Mouse (Mus musculus): ENCODE results near the gene Hpca.

The Hpca gene

GRCm38 (mm10) chr4:129121569-129122086 lies at the start of gene Hpca:
Gene Hpca (minus strand): TSS chr4:129122036.
- DNase-seq (ENCODE audit: low read depth, low spot score), result no peak

DNA sequence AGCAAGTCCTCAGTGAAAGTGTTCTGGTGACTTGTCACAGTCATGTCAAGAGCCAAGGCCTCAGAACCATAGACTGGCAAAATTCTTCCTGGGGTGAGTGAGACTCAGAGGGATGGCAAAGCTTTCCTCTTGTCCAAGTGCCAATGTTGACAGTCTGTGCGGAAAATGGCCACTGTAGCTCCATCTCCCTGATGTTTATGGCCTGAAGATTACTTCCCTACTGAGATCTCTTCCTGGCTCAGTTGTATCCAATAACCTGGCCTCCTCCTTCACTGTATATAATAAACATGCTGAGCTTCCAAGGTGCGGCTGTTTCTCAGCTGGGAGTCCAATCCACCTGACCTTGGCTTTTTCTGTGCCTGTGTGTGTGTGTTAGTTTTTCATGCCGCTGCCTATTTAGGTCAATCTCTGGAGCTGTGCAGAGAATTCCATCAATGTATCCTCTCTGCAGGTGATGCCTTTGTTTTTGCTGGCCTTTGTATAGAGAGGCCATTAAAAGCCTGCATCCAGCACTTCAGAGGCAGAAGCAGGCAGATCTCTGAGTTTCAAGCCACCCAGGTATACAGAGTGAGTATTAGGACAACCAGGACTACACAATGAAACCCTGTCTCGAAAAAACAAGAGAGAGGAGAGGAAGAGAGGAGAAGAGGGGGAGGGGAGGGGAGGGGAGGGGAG lies 39.9 kb upstream of the Hpca start:
- DNase-seq (ENCODE audit: low read depth, low spot score), result no peak

DNA sequence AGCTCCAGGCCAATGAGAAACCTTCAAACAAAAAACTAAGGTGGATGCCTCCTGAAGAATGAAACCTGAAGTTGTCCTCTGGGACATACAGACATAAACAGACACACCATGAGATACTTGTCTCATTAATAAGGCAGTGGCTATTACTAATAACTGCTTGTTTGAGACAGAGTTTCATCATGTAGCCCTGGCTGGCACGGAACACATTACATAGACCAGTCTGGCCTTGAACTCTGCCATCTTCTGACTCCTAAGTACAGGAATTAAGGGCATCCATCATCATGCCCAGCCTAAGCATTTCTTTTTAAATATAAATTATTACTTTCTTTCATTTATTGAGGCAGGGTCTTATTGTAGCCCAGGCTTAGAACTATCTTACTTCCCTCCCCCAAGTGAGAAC lies 39.2 kb upstream of the Hpca start:
- DNase-seq (ENCODE audit: low read depth, low spot score), result no peak

DNA sequence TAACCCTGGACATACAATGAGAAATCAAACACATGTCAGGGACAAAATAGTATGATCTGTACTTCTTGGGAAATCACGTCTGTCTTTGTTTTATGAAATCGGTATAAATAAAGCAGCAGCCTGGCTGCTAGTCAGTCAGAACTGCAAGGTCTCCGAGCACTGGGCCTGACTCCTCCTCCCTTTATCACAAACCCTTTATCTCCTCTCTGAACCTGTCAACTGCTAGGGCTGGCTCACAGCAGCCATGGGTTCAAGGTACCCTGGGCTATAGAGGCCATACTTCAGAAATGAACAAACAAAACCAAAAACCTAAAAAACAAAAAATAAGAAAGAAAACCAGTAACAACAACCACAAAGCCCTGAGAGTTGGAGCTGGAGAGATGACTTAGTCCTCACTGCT lies 36.7 kb upstream of the Hpca start:
- no peak for DNase-seq (ENCODE audit: low read depth, low spot score)

GRCm38 (mm10) chr4:129157541-129157940 lies 35.7 kb upstream of the Hpca start:
- DNase-seq (ENCODE audit: low read depth, low spot score), result no peak

GRCm38 (mm10) chr4:129151276-129151811 lies 29.5 kb upstream of the Hpca start:
- no peak for DNase-seq (ENCODE audit: low read depth, low spot score)

GRCm38 (mm10) chr4:129149321-129149720 lies 27.5 kb upstream of the Hpca start:
- DNase-seq (ENCODE audit: low read depth, low spot score), result no peak

DNA sequence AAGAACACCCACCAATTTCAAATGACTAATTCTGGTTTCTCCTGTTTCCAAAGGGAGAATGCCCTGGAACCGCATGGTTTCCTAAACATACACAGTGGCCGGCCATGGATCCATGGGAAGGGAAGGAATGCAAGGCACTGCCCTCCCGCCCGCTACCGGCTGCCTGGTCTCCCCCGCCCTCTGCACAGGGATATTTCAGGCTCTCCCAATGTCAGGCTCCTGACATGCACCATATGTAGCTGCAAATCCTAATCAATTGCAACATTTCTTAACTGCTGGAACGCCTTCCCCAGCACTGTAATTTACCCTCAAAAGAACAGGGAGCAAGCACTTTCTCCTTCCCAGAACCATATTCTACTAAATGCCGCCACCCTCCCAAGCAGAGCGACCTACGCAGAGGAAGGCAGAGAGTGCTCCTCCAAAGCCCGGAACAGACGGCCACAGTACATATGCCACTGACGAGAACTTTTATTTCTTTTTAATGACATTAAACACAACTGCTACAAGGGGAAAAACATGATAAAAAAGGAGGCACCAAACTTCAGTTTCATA lies 25.8 kb upstream of the Hpca start:
- DNase-seq (ENCODE audit: low read depth, low spot score), result no peak

GRCm38 (mm10) chr4:129146392-129146791 lies 24.6 kb upstream of the Hpca start:
- DNase-seq (ENCODE audit: low read depth, low spot score), result no peak

DNA sequence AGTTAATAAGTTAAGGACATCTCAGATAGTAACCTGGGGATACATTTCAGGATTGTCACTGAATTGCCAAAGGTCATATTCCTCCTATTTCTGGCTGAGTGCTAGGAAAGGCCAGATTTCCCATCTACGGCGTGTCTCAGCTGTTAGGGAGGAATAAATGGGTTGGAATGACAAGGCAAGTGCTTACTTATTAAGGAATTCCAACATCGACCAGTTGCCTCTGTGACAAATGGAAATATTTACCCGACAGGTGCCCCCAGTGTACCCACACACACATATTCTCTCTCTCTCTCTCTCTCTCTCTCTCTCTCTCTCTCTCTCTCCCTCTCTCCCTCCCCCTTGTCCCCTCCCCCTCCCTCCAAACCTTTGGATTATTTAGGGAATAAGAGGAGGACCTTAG lies 24.1 kb upstream of the Hpca start:
- no peak for DNase-seq (ENCODE audit: low read depth, low spot score)

- DNase-seq (ENCODE audit: low read depth, low spot score), result no peak
Observed at GRCm38 (mm10) chr4:129145411-129145810, 23.6 kb upstream of the Hpca start.

GRCm38 (mm10) chr4:129144401-129145367 lies 22.8 kb upstream of the Hpca start:
- peak; percentile 95 for DNase-seq (ENCODE audit: low read depth, low spot score)

DNA sequence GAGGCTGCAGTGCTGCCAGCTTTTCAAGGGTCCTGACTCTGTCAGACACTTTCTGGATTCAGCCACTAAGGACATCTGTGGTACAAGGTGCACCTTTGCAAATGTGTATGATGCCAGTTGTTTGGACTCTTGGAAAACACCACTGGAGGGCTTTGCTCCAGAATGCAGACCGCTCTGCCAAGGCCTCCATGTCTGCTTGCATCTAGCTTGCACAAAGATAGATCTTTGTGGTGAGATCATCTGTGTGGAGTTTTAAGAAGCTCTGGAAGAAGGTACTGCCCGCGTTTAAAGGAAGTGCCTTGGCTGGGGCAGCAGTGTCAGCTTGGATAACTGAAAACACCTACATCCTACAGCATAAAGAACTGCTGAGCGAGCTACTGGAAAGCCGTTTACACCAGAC lies 21.7 kb upstream of the Hpca start:
- no peak for DNase-seq (ENCODE audit: low read depth, low spot score)

- no peak for DNase-seq (ENCODE audit: low read depth, low spot score)
Observed at GRCm38 (mm10) chr4:129142439-129143045, 20.7 kb upstream of the Hpca start.

DNA sequence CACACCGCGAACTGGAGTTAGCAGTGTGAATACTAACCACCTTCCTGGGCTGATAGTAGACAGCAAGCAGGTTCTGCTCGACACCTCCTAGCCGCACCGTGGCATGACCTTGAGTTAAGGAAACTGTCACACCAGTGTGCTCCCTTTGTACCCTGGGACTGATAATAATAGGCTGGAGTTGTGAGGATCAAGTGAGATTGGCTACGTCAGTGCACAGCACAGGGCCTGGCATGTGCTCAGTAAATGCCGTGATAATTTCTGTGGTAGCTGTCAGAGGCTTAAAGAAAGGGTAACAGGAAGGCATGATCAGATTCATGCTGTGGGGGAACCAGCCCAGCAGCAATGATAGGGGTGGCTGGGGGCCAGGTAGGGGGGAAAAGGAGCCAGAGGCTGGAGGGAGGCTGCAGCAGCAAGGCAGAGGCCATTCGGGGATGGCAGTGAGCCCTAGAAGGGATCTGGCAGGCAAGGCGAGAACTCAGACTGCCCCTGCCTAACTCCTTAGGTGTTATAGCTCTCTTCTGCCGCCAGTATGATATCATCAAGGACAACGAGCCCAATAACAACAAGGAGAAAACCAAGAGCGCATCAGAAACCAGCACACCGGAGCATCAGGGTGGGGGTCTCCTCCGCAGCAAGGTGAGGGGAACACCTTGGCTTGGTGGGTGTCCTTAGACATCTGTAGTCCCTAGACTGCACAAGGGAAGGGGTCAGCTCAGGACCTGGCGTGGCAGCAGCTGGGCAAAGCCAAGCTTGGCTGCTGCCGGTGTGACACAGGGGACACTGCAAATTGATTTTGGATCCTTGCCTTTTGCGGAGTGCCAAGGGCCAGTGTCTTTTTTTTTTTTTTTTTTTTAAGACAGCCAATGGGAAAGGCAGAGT lies 20.0 kb upstream of the Hpca start:
- no peak for DNase-seq (ENCODE audit: low read depth, low spot score)

DNA sequence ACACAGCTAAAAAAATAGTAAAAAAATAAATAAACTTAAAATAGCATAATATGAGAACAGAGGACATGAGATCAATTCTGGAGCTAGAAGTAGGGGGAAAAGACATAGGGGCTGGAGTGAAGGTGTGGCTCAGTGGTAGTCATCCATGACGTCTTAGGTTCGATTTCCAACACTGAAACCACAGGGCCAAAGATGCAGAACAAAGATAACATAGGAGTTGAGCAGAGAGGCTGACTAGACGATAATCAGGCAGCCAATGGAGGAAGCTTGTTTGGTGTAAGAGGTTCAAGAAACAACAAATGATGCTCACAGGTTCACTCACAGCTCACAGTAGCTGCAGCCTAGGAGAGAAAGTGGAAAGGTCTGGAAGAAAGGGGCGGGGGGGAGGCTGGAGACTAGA lies 19.0 kb upstream of the Hpca start:
- no peak for DNase-seq (ENCODE audit: low read depth, low spot score)

- no peak for DNase-seq (ENCODE audit: low read depth, low spot score)
Observed at GRCm38 (mm10) chr4:129139642-129140041, 17.8 kb upstream of the Hpca start.

DNA sequence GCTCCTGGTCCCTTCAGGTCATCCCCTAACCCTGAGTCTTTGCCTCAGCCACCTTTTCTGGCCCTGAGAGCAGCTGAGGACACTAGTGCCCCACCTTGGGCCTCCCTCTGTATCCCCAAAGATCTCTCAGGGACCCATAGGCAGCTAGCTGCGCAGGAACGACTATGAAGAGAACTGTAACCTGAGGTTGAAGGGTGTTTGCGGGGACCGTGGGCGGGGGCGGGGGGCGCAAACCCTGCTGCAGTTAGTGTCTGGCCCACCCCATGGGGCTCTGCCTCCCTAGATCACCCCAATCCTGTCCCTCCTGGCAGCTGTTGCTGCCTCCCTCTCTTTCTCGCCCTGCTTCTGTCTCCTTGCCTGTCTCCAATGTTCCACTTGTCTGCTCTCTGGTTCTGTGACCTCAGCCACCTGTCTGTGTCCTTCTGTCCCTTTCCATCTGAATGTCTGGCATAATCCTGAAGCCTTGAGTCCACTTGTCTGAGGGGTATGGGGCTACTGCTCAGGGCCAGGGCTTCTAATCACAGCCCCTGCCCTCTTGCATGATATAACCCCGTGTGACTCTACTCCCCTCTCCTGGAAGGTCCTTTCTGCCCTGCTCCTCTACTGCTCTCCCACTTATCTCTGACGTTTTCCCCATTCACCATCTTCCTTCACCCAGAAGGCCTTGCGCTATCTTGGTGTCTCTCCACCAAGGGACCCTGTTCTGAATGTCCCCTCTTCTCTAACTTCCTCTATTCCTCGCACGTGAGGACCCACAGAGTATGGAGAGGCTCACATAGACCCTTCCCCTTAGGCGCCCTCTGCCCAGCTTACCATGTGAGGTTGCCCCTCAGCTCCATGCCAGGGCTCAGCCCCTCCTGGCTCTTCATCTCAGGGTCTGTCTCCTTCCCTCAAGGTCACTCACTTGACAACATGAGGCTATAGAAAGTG lies 15.8 kb upstream of the Hpca start:
- DNase-seq (ENCODE audit: low read depth, low spot score), result no peak

GRCm38 (mm10) chr4:129136579-129137391 lies 14.9 kb upstream of the Hpca start, which contains the start of gene Fndc5:
Gene Fndc5 (plus strand): TSS chr4:129136999.
- DNase-seq (ENCODE audit: low read depth, low spot score), result no peak
